Mouse (Mus musculus): ENCODE data around the gene Lcat.

- no peak for TF ChIP-seq CTCF (IDR thresholded peaks at IDR 0.05; ENCODE audit: borderline replicate concordance, insufficient read depth, low read depth, low read length)
- TF ChIP-seq POLR2A (IDR thresholded peaks at IDR 0.05; ENCODE audit: borderline replicate concordance, insufficient read depth, low read length), result no peak
These were observed 21.5 kb upstream of the Lcat start for GRCm38 (mm10) chr8:105964506-105965265.
